Mouse (Mus musculus) lung, adult 2 months (tissue): Measurements from ENCODE around the gene Arntl2.

ENCODE experiments used
- CTCF ChIP-seq: fragments of 200-500 bp; IDR thresholded peaks from 2 replicates; pipeline ENCODE4 v1.5.1; 2011; ENCODE audit warnings: mild to moderate bottlenecking, low read length, control low read depth; ENCODE audit not compliant: insufficient read depth
- POLR2A ChIP-seq: fragments of 200-500 bp; IDR thresholded peaks from 2 replicates; pipeline ENCODE4 v1.6.1; 2011; ENCODE audit warnings: low read depth, mild to moderate bottlenecking, control low read depth, low read length, borderline replicate concordance; ENCODE audit errors: extremely low read depth

DNA sequence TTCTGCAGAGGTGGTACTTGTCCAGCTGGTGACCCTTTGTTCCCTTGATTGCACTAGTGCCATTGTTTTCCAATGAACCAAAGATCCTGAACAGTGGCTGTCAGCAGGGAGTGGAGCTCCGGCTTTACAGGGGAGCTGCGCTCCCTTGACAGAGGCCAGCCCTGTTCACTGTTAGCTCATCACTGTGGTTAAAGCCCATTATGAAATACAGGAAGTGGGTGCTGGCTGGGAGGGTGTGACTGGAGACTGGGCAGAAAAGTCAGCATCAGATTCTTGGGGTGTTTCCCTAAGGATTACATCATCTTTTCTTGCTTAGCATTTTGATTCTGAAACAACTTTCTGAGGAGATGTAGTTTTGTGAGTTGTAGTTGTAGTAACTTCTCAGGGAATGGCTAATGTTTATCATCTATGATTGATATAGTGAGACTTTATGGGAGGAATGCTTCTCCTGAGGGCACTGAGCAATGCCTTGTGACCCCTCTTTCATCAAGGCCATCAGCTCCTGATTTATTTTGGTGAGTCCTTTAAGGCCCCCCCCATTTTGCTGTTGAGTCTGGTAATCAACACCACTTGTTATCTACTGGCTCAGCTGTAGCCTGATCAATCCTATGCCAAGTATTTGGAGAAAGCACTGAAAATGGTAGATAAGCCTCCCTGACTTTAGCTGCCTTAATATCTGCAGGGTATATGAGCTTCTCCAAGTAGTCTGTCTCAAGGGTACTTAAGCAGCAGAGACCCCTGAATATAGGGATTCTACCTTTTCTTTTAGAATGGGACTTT lies 19.1 kb upstream of the Arntl2 start:
- TF ChIP-seq CTCF (no peak), POLR2A (no peak)
